Comparison of ENCODE assay signal across 15 mouse cellular contexts in genomic region chr10:34461451-34461850, GRCm38 (mm10). TPM values are rescaled to one million over a fixed set of nuclear protein-coding genes. Genes with fewer than 3 reads are reported as not detected.
DNase-seq lines count a peak whose midpoint lies in the region; ATAC-seq and TF ChIP-seq lines count a peak whose summit lies in the region.
"Had no signal": no experiment of that assay in that cellular context is flagged by ENCODE, and none has a peak within 500 bp of the region (broad histone marks: within the 10 kb centered on the region; RNA-seq: fewer than 3 reads in every experiment).

No protein-coding gene starts in this region.

- no peaks in the 10 kb centered on the region for H3K4me1 ChIP-seq in cerebellum, adult 2 months (ENCODE audit: control insufficient read depth, insufficient read depth, low read length)
- H3K4me1 ChIP-seq in kidney, embryonic 15.5 days: no peaks in the 10 kb centered on the region
- no peaks in the 10 kb centered on the region for H3K4me1 ChIP-seq in thymus, adult 2 months (replicated peaks; ENCODE audit: control insufficient read depth, insufficient read depth, low read length)
- H3K4me1 ChIP-seq: embryonic facial prominence, embryonic 12.5 days; midbrain, embryonic 10.5 days had no signal

- H3K9me3 ChIP-seq in kidney, embryonic 15.5 days (replicated peaks): no peaks in the 10 kb centered on the region
- H3K9me3 ChIP-seq: embryonic facial prominence, embryonic 12.5 days; lung, embryonic 15.5 days; midbrain, embryonic 10.5 days had no signal

- H3K4me3 ChIP-seq in cerebellum, adult 2 months (replicated peaks; ENCODE audit: insufficient read depth, low read depth, low read length): no peak overlapping the region
- H3K4me3 ChIP-seq in kidney, embryonic 15.5 days (replicated peaks): no peak overlapping the region
- H3K4me3 ChIP-seq in thymus, adult 2 months (ENCODE audit: control insufficient read depth, insufficient read depth, low read length): no peak overlapping the region
- H3K4me3 ChIP-seq: embryonic facial prominence, embryonic 12.5 days; heart, adult 2 months; lung, embryonic 15.5 days; midbrain, embryonic 10.5 days; myocyte had no signal

- no peaks in the 10 kb centered on the region for H3K27me3 ChIP-seq in cerebellum, adult 2 months (ENCODE audit: control insufficient read depth, insufficient read depth, low read length)
- H3K27me3 ChIP-seq in kidney, embryonic 15.5 days: no peaks in the 10 kb centered on the region
- no peaks in the 10 kb centered on the region for H3K27me3 ChIP-seq in thymus, adult 2 months (ENCODE audit: control insufficient read depth, insufficient read depth, low read length)
- H3K27me3 ChIP-seq: embryonic facial prominence, embryonic 12.5 days; lung, embryonic 15.5 days had no signal

- WGBS in cerebellum, adult 2 months: 10% methylated on average over 4 of the region's 4 CpGs
- WGBS in kidney, embryonic 15.5 days: 64% methylated on average over 4 of the region's 4 CpGs
- 83% methylated on average over 4 of the region's 4 CpGs for WGBS in thymus, adult 2 months

- H3K4me2 ChIP-seq in kidney, embryonic 15.5 days: no peak overlapping the region
- H3K4me2 ChIP-seq: embryonic facial prominence, embryonic 12.5 days; lung, embryonic 15.5 days had no signal

- no peak for TF ChIP-seq CTCF in cerebellum, adult 2 months (IDR thresholded peaks at IDR 0.05; ENCODE audit: borderline replicate concordance, insufficient read depth, low read depth, low read length)
- TF ChIP-seq CTCF in thymus, adult 2 months (IDR thresholded peaks at IDR 0.05; ENCODE audit: borderline replicate concordance, control insufficient read depth, extremely low read depth, insufficient read depth, low read length, poor library complexity): no peak

- peak; percentile 35 to 40 for DNase-seq in cerebellum, postnatal 14 days
- DNase-seq in cerebellum, adult 2 months: no peak
- DNase-seq in kidney, postnatal 10 days: peak; percentile 26
- peak; percentile 6 for DNase-seq in Muller cell, postnatal 12 days (ENCODE audit: inconsistent ontology term)
- peak; percentile 45 for DNase-seq in lung, postnatal 10 days
- no peak for DNase-seq in thymus, adult 2 months
- DNase-seq: B cell, adult 2 months; liver; thymus, postnatal 36 days had no signal

- H3K27ac ChIP-seq in cerebellum, adult 2 months (ENCODE audit: insufficient read depth, low read length): no peak overlapping the region
- no peak overlapping the region for H3K27ac ChIP-seq in kidney, embryonic 15.5 days
- H3K27ac ChIP-seq in thymus, adult 2 months (ENCODE audit: control insufficient read depth, insufficient read depth, low read length): no peak overlapping the region
- H3K27ac ChIP-seq: embryonic facial prominence, embryonic 12.5 days; heart, adult 2 months; lung, embryonic 15.5 days; midbrain, embryonic 10.5 days had no signal

- no peak for ATAC-seq in kidney, embryonic 15.5 days (replicated peaks; ENCODE audit: low FRiP score)

- TF ChIP-seq POLR2A in cerebellum, adult 2 months (IDR thresholded peaks at IDR 0.05; ENCODE audit: borderline replicate concordance, insufficient read depth, low read length): no peak
- TF ChIP-seq POLR2A in thymus, adult 2 months (IDR thresholded peaks at IDR 0.05; ENCODE audit: control insufficient read depth, extremely low read depth, insufficient read depth, low read length, poor library complexity): no peak

- no peaks in the 10 kb centered on the region for H3K36me3 ChIP-seq in kidney, embryonic 15.5 days
- no peaks in the 10 kb centered on the region for H3K36me3 ChIP-seq in thymus, adult 2 months (ENCODE audit: control insufficient read depth, insufficient read depth, low read length)
- H3K36me3 ChIP-seq: embryonic facial prominence, embryonic 12.5 days; lung, embryonic 15.5 days; midbrain, embryonic 10.5 days had no signal

- no peak overlapping the region for H3K9ac ChIP-seq in kidney, embryonic 15.5 days
- H3K9ac ChIP-seq: embryonic facial prominence, embryonic 12.5 days; lung, embryonic 15.5 days had no signal

RNA-seq across cellular contexts. Expression of gene Frk, which starts 21.7 kb away (rescaled TPM):
- 0.25 and 0.29 TPM in 2 replicates for polyA plus RNA-seq in cerebellum, adult 2 months (2012; rRNA removed)
- polyA plus RNA-seq in kidney, embryonic 15.5 days (2015; fragmentation: Nextera tagmentation; extraction: Ambion mirVana): 18.2 and 20.1 TPM in 2 replicates
- 0.27 and 0.32 TPM in 2 replicates for polyA plus RNA-seq in thymus, adult 2 months (2012; rRNA removed)

RNA-seq across cellular contexts. Expression of gene Nt5dc1, which starts 43.1 kb away (rescaled TPM):
- polyA plus RNA-seq in cerebellum, adult 2 months (2012; rRNA removed): 2.0 and 2.5 TPM in 2 replicates
- 12.0 and 12.2 TPM in 2 replicates for polyA plus RNA-seq in kidney, embryonic 15.5 days (2015; fragmentation: Nextera tagmentation; extraction: Ambion mirVana)
- 9.4 and 11.8 TPM in 2 replicates for polyA plus RNA-seq in thymus, adult 2 months (2012; rRNA removed)

Comparison
In these comparisons a context has a peak if more than half of its experiments do, and no peak if none do; other contexts are left out.
1. DNase-seq: peak in cerebellum, postnatal 14 days (2 of 2), kidney, postnatal 10 days (single experiment), Muller cell, postnatal 12 days (single experiment) and lung, postnatal 10 days (single experiment); none in cerebellum, adult 2 months (0 of 2) and thymus, adult 2 months (single experiment).
2. RNA of gene Frk, which starts 21.7 kb away (polyA plus RNA-seq): 18.2 to 20.1 TPM in kidney, embryonic 15.5 days; 0.27 to 0.32 TPM in thymus, adult 2 months and 0.25 to 0.29 TPM in cerebellum, adult 2 months; every median in the first group is over 10 times any median in the second.